Mouse (Mus musculus) left cerebral cortex, adult 6 months (tissue): ENCODE results near the gene Cfap69. TPM values are rescaled to one million over a fixed set of nuclear protein-coding genes. Genes with fewer than 3 reads are reported as not detected.

Experiments
- long read RNA-seq, 2 experiments: library from polyadenylated mRNA; unstranded; transcript quantifications; one replicate each; pipeline ENCODE4 v2.0.0; 2019 to 2020
- polyA plus RNA-seq: library from polyadenylated mRNA; unstranded; fragments of <200 nt; fragmentation: Nextera tagmentation; gene quantifications from 2 replicates; pipeline ENCODE4 v1.2.3, GENCODE M21; 2021

Gene Cfap69
- 4.5 and 5.9 TPM in 2 replicates for polyA plus RNA-seq
- long read RNA-seq, experiment 1, full-length matches to known transcripts, result 22 of 42 reads
- long read RNA-seq, experiment 1, partial matches to known transcripts, result 4 of 42 reads
- long read RNA-seq, experiment 1, other reads (novel, unspliced or antisense), result 16 of 42 reads
- long read RNA-seq, experiment 2, partial matches to known transcripts, result 3 of 7 reads
- long read RNA-seq, experiment 2, other reads (novel, unspliced or antisense), result 4 of 7 reads

GRCm38 (mm10) chr5:5663655-5664370, at the start of gene Cfap69:
TSS of gene Cfap69 (minus strand) at chr5:5664239.

GRCm38 (mm10) chr5:5693956-5694653, 30.1 kb upstream of the Cfap69 start, which contains the start of gene Steap2:
TSS of gene Steap2 (minus strand) at chr5:5694578.

GRCm38 (mm10) chr5:5573749-5574317, 90.2 kb downstream of the Cfap69 start, which contains the start of gene Gm8773:
TSS of gene Gm8773 (plus strand) at chr5:5573799.

GRCm38 (mm10) chr5:5559079-5559740, 104.8 kb downstream of the Cfap69 start, which contains the start of gene Gtpbp10:
TSS of gene Gtpbp10 (minus strand) at chr5:5559538.

Other genes with a start within 250 kb of the Cfap69 start
- gene Cdk14, start 243.9 kb downstream of the Cfap69 start, polyA plus RNA-seq, result 56.0 and 68.0 TPM in 2 replicates
- gene 1700015F17Rik, start 185.1 kb downstream of the Cfap69 start, polyA plus RNA-seq, result 0.75 and 1.2 TPM in 2 replicates
- 15.5 and 18.9 TPM in 2 replicates for gene Cldn12, start 149.3 kb downstream of the Cfap69 start, polyA plus RNA-seq
- gene Gtpbp10, start 104.7 kb downstream of the Cfap69 start, polyA plus RNA-seq, result 4.0 and 5.2 TPM in 2 replicates
- gene Gm8773, start 90.4 kb downstream of the Cfap69 start, polyA plus RNA-seq, result 0.16 and 0.51 TPM in 2 replicates
- 3.5 and 5.4 TPM in 2 replicates for gene Steap2, start 30.3 kb upstream of the Cfap69 start, polyA plus RNA-seq
- gene Steap1, start 85.1 kb upstream of the Cfap69 start, polyA plus RNA-seq, result 0.54 and 0.68 TPM in 2 replicates